Mouse (Mus musculus) stomach, adult 2 months (tissue): ENCODE results near the gene Ereg. TPM values are rescaled to one million over a fixed set of nuclear protein-coding genes. Genes with fewer than 3 reads are reported as not detected.

ENCODE experiments used
- polyA plus RNA-seq: library from polyadenylated mRNA; depleted of rRNA; stranded (reverse); fragments of >200 nt; gene quantifications from 2 replicates; pipeline ENCODE4 v1.2.3, GENCODE M21; 2012; rRNA removed

Gene Ereg
- 0.34 and 0.72 TPM in 2 replicates for polyA plus RNA-seq

DNA sequence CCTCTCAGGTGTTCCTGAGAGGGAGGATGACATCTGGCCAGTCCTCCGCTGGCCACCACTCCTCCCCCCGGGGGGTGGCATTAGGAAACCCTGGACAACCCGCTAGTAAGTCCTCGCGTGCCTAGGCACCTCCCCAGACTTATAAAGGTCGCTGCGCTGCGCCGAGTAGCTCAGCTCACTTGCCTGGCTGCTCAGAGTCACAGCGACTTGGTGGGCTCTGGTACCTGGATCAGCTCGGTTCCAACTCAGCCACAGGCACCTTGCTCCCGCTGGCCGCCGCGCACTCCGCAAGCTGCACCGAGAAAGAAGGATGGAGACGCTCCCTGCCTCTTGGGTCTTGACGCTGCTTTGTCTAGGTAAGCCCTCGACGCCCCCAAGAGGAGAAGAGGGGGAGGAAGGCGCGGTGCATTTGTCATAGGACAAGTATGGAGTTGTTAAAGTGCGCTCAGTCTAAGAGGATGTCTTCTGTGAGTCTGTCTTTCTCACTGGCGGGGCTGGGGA is at the start of gene Ereg:
Gene Ereg, plus strand, starts transcription at position 173 of the 501 bp plus-strand sequence.

DNA sequence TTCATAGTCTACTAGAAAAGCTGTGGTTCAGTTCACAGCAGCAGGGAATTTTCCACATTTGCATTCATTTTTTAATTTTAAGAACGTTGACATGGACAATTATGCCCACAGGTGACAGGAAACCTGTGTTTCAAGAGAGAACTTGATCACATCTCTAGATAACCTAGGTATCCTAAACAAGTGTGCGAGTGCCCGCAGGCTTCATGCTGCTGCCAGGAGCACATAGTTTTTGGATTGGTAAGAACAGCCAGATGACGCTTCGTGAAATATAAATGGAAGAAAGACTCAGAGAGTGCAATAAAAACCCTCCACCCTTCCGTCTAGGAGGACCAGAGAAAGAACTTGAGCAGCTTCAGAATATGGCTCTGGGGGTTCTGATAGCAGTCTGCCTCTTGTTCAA is 47.3 kb upstream of the Ereg start, which contains the start of gene Epgn:
Gene Epgn, plus strand, starts transcription at position 301 of the 400 bp plus-strand sequence.

GRCm38 (mm10) chr5:91139446-91139873 is 65.0 kb downstream of the Ereg start, which contains the start of gene Areg:
Areg (plus strand) TSS chr5:91139599.

Other genes with a start within 250 kb of the Ereg start
- 0.38 and 0.61 TPM in 2 replicates for gene Cxcl1, start 183.4 kb upstream of the Ereg start, polyA plus RNA-seq
- gene Cxcl2, start 170.8 kb upstream of the Ereg start, polyA plus RNA-seq: 0.28 and 2.1 TPM in 2 replicates
- 15.3 and 39.5 TPM in 2 replicates for gene Mthfd2l, start 143.5 kb upstream of the Ereg start, polyA plus RNA-seq
- not detected in 2 replicates for gene Epgn, start 47.2 kb upstream of the Ereg start, polyA plus RNA-seq
- gene Areg, start 65.0 kb downstream of the Ereg start, polyA plus RNA-seq: 19.2 and 61.3 TPM in 2 replicates